Mouse (Mus musculus) cortical plate, adult 2 months (tissue): Measurements from ENCODE around the gene Lrrn4.

Experiments used
- CTCF ChIP-seq: fragments of 200-500 bp; IDR thresholded peaks from 2 replicates; pipeline ENCODE4 v1.5.1; 2011; ENCODE audit warnings: mild to moderate bottlenecking, control low read depth, low read length; ENCODE audit not compliant: insufficient read depth; ENCODE audit errors: extremely low read depth
- POLR2A ChIP-seq: fragments of 200-500 bp; IDR thresholded peaks from 2 replicates; pipeline ENCODE4 v1.6.1; 2011; ENCODE audit warnings: mild to moderate bottlenecking, low read length, control low read depth; ENCODE audit not compliant: insufficient read depth; ENCODE audit errors: extremely low read depth

DNA sequence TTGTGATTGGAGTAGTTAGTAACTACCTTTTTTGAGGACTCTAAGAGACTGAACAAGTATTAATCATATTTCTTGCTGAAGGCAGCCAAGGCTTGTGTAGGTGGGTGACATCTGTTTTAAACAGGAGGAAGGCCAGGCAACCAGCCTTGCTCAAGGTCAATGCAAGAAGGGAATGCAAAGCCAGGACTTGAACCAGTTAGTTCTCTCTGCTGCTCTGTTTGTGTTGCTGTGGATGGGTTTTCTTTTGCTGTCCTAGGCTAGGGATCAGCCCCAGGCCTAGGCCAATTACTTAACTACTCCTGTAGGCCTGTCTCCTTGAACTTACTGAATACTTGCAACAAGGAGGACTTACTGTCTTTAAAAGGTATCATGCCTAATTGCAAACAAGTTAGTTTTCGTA is 27.6 kb downstream of the Lrrn4 start:
- TF ChIP-seq CTCF, result no peak
- TF ChIP-seq POLR2A, result no peak
